Mouse (Mus musculus) layer of hippocampus, postnatal 25 days (tissue): ENCODE measurements at regions not wholly inside any gene's neighbourhood (a gene's known extent, or its start where the extent isn't known, plus 50 kb on each side); places are given as distances from the start of the nearest gene placed in this dataset.
"Not testable (repeated sequence)": the region's sequence is repeated elsewhere in the genome, so short reads cannot be mapped to it uniquely, and the experiment has no call there.

Experiments used
- DNase-seq, 2 experiments: peaks; one replicate each; pipeline ENCODE4 v3.0.0; 2022; ENCODE audit warnings: mixed read lengths in 2 of 2, low spot score in 1 of 2; ENCODE audit errors: extremely low spot score in 1 of 2

DNA sequence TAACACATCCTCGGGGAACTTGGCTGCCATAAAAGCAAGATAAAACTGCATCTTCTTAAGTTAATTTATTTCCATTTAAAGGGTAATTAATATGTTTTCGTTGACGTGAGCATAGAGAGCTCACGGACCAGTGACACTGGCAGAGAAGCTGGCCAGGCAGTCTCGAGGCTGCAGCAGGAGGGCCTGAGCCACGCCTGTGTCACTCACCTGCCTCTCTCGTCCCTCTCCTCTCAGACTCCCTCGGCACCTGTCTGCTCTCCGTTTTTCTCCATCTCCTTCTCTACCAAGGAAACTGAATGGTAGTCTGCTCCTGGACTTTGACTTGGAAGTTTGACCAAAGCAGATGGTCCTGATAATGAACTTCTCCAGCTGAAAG, 193.8 kb downstream of the Fam43a start:
- no peak for DNase-seq

DNA sequence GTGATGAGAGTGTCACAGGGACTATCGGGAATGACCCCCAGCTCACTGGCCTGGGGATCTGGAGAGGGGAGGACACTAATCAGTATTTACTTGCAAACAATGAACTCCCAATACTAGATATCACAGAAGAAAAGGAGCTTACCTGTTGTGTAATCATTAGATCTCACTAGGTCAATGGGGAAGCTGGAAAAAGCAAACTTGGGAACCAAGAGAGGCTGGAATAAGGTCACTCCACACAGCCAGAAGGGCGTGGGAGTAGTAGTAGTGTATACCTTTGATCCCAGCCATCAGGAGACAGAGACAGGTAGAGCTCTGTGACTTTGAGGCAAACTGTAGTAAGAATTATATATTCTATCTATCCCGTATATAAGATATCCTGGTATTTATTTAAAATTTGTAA, 194.3 kb downstream of the Fam43a start:
- no peak for DNase-seq

GRCm38 (mm10) chr16:30795501-30795904, 196.0 kb downstream of the Fam43a start:
- no peak for DNase-seq

- DNase-seq = no peak
These were observed 196.6 kb downstream of the Fam43a start for GRCm38 (mm10) chr16:30796103-30796502.

GRCm38 (mm10) chr16:30797006-30797405, 197.5 kb downstream of the Fam43a start:
- no peak for DNase-seq

- DNase-seq = no peak
These were observed 198.5 kb downstream of the Fam43a start for GRCm38 (mm10) chr16:30797973-30798471.

- no peak for DNase-seq
These were observed 199.0 kb downstream of the Fam43a start for GRCm38 (mm10) chr16:30798536-30798935.

- no peak for DNase-seq
These were observed 200.4 kb downstream of the Fam43a start for GRCm38 (mm10) chr16:30799699-30800483.

DNA sequence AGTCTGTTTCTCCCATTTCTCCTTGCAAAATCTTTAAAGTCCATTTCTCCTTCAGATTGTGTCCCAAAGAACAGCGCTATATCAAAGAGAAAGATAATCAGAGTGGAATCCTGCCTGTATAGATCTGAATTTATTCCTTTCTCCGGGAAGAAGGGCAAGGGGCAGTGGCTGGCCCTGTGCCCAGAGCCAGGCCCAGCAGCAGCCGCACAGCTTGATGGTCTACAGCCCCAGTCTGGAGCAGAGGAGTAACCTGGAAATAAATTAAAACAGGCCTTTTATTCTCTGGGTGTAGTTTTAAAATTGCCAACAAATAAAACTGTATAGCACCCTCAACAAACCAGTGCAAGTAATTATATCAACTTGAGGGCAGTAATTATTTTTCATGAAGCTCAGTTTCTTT, 204.5 kb downstream of the Fam43a start:
- no peak for DNase-seq

DNA sequence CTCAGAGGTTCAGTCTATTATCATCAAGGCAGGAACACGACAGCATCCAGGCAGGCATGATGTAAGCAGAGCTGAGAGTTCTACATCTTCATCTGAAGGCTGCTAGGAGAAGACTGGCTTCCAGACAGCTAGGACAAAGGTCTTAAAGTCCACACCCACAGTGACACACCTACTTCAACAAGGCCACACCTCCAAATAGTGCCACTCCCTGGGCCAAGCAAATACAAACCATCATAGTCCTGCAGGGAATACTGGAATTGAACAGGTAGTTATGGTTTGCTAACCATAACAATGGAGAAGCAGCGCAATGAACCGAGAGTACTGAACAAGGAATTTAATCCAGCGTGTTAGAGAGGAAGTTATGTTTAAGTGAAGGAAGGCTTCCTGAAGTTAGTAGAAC, 206.7 kb downstream of the Fam43a start:
- DNase-seq = not testable (repeated sequence)

DNA sequence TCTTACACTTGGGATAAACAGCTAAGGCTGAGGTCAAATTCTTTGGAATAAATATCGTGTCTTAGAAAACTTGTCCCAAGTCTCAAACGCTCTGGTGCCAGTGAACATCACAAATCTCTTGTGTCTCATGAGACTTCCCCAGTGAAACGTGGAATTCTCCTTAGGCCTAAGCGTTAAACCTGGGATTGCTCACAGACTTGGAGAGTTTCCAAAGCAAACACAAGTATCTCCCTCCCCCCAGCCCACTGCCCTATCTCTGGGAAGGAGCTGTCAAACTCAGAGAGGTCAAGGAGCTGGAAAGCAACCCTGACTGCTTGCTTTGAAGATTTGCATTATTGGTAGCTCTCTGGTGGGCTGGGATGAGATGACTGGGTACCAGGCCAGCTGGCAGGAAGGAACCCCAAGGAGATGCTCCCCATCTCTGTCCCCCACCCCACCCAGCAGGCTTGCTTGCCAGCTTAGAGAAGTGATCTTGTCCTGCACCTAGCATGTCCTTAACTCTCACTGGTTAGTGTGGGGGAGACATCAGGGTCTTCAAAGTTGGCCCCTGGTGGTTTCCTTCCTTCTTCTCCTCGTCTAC, 219.1 kb downstream of the Fam43a start:
- DNase-seq = no peak

DNA sequence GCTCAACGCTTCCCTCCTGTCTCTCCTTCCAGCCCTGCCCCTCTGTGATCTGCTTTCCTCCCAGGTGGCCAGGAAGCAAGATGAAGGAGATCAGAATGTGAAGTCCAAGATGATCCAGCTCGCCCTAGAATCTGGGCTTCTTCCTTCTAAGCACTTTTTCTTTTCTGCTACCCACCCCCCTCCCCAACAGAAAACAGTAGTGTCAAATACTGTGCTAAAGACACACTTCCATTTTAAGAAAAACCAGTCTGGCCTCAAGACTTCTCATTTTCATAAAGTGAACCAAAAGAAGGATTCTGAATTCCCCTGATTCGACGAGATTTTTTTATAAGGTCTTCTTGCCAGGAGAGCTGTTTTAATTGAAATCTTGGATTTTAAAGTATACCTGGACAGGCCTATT, 219.8 kb downstream of the Fam43a start:
- DNase-seq = no peak

DNA sequence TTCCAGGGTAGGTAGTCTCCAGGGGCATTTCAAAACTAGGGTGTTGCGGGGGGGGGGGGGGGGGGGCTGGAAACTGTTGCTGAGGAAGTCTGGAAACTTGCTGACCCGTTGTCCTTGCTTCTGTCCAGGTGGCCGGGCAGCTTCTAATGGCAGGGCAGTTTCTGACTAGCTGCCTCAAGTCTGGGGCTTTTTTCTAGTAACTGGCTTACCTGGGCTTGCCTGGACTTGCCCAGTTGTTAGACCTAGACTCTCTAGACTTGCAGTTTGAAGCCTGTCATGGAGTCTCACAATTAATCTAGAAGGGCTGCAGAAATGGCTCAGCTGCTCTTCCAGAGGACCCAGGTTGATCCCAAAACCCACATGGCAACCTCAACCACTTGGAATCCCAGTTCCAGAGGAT, 220.7 kb downstream of the Fam43a start:
- no peak for DNase-seq

DNA sequence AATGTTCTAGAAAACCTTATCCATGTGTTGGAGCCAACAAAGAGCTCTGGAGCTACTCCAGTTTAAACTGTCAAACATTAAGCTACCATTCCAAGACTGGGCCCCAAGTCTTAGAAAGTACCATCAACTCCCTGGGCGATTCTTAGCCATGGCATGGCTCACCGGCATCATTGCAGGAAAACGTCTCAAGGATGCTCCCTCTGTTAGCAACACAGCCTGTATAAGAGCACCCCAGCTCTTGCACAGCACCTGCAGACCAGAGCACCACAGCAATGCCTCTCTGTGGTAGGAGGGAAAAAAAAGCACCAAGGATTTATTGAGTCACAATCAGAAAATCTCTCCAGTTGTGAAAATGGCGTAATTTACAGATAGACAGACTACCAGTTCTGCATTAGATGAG, 221.2 kb downstream of the Fam43a start:
- no peak for DNase-seq

DNA sequence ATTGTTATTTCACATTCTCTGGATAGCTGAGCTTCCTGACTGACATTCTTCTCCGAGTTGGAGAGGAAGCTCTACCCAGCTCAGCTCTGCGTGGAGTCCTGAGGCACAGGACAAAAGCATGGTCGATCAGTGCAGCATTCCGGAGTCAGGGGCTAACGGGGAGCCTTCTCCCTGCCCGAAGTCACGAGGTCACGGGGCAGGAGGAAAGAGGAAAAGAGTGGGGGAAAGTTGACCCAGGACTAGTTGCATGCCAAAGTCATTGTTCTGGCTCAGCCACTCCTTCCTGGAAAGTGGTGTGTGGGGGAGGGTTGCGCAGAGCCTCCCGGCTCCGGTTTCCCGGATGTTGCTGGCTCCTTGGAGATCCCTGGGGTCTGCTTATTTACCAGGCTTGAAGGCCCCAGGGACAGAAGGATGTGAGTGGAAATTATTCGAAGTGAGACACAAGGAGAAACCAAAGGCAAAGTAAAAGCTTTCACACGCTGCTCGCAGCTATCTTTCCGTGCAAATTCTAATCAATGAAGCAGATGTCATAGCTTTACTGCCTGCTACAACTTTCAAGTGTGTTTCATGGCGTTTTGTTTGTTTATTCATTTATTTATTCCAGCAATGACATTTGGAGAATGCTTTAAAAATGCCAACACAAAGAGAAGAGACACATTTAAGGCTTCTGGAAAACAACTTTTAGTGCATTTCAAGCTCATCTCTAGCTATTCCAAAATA, 221.8 kb downstream of the Fam43a start:
- DNase-seq = no peak

DNA sequence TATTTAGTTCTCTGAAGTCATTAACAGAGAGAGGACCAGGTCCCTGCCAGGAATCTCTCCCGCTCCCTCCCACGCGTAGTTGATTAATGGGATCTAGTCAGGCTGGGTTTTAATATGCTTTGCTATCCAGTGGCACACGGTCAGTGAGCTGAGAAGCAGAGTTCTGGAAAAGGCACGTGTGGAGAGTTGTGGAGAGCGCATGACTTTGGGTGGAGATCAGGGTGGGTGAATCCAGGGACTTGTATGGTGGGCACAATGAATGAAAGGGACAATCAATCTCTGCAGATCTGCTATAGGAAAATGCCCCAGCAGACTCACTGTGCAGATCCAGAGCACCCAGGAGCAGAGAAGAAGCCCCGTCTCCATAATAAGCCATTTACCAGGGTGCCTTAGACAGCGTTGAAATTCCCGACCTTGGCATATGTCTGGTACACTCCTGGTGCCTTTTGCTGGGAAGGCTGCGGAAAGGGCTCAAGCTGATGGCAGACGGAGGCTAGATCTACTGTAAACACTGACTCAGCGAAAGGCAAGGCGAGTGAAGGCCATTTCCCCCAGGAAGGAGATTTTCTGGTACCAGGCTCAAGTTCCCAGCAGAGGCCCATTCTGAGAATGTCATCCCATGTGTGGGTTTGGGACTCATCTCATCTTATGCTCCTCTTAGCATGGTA, 222.5 kb downstream of the Fam43a start:
- DNase-seq = no peak

DNA sequence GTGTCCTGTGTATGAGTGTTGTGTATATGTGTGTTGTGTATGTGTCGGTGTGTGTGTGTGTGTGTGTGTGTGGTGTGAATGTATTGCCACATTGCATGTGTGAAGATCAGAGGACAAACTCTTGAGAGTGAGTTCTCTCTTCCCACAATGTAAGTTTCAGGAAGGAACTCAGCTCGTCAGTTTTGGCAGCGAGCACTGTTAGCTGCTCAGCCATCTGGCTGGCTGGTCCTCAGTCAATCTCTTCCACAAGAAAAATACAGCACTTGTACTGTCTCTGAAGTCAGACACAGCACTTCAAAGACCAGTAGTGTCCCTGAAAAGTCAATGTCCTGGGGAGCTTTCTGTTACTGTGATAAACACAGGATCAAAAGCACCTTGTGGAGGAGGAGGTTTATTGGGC, 226.6 kb downstream of the Fam43a start:
- no peak for DNase-seq

- DNase-seq = no peak
These were observed 228.5 kb downstream of the Fam43a start for GRCm38 (mm10) chr16:30827901-30828608.

- DNase-seq = no peak
These were observed 235.0 kb downstream of the Fam43a start for GRCm38 (mm10) chr16:30834561-30834960.

- no peak for DNase-seq
These were observed 236.2 kb downstream of the Fam43a start for GRCm38 (mm10) chr16:30835678-30836077.
